Mouse (Mus musculus): ENCODE results near the gene Olfr1385. TPM values are rescaled to one million over a fixed set of nuclear protein-coding genes. Genes with fewer than 3 reads are reported as not detected.
"Not testable (repeated sequence)": the region's sequence is repeated elsewhere in the genome, so short reads cannot be mapped to it uniquely, and the experiment has no call there.

The Olfr1385 gene
- polyA plus RNA-seq (2014; fragmentation: Nextera tagmentation; extraction: Ambion mirVana): not detected in 2 replicates

DNA sequence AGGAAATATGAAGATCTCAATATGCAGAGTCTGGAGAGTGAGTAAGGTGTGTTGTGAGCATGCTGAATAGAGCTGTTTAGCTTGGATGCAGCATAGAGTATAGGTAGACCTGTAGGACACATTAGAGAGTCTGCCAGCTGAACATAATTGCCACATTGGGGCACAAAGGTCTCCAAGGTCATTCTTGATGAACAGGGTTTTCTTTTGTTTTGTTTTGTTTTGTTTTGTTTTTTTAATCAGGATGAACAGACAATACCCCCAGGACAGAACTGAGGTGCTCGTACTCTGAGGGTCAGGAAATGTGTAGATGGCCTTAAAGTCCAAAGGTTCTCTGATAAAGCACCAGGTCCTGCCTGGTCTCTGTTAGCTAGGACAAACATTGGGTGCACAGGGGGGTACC lies at the start of gene Olfr1385:
Gene Olfr1385 (plus strand): TSS at position 301 of the 400 bp plus-strand sequence.
- H3K9ac ChIP-seq (ENCODE audit: low read length); DNase-seq (ENCODE audit: low spot score); H3K36me3 ChIP-seq (ENCODE audit: control insufficient read depth, insufficient read depth, low read length); H3K4me1 ChIP-seq (ENCODE audit: control insufficient read depth, insufficient read depth, low read length); H3K27ac ChIP-seq (ENCODE audit: low read depth, low read length); H3K4me3 ChIP-seq (ENCODE audit: low read depth, low read length); ATAC-seq (ENCODE audit: insufficient read depth, low FRiP score, low TSS enrichment); H3K9me3 ChIP-seq (ENCODE audit: control insufficient read depth, low read length); H3K27me3 ChIP-seq (ENCODE audit: control insufficient read depth, insufficient read depth, low read length); H3K4me2 ChIP-seq (ENCODE audit: low read depth): not testable (repeated sequence)
- 71% methylated on average over 1 of the region's 1 CpGs for WGBS

DNA sequence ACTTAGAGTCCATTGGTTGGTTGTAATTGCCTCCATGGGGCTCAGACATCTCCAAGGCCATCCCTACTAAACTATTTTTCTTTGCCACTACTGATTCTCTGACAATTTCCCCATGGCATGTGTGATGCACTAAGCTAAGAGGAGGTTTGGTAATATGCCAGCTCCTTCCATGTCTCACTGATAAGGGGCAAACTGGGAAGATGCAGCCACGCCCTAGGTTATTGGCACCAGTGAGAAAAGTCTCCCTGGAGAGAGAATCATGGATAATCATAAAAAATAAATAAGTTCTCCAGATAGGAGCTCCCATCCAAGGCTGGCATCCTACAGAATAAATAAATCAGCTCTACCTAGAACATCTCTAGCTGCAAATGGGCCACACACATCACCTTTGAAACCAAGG lies 33.8 kb upstream of the Olfr1385 start, which contains the start of gene Olfr1387:
Gene Olfr1387 (plus strand): TSS at position 301 of the 400 bp plus-strand sequence.
- no peak for ATAC-seq (ENCODE audit: insufficient read depth, low FRiP score, low TSS enrichment)
- H3K4me3 ChIP-seq (ENCODE audit: low read depth, low read length): no peak within 1 kb of the TSS
- 82% methylated on average over 1 of the region's 1 CpGs for WGBS
- no peaks in the 10 kb centered on the region for H3K36me3 ChIP-seq (ENCODE audit: control insufficient read depth, insufficient read depth, low read length)
- no peaks in the 10 kb centered on the region for H3K9me3 ChIP-seq (ENCODE audit: control insufficient read depth, low read length)
- H3K4me2 ChIP-seq (ENCODE audit: low read depth): no peak within 1 kb of the TSS
- H3K27me3 ChIP-seq (ENCODE audit: control insufficient read depth, insufficient read depth, low read length): no peaks in the 10 kb centered on the region
- H3K4me1 ChIP-seq (ENCODE audit: control insufficient read depth, insufficient read depth, low read length): no peaks in the 10 kb centered on the region
- DNase-seq (ENCODE audit: low spot score): no peak
- no peak within 1 kb of the TSS for H3K9ac ChIP-seq (ENCODE audit: low read length)
- no peak within 1 kb of the TSS for H3K27ac ChIP-seq (ENCODE audit: low read depth, low read length)

- H3K9me3 ChIP-seq (ENCODE audit: control insufficient read depth, low read length); H3K4me1 ChIP-seq (ENCODE audit: control insufficient read depth, insufficient read depth, low read length); ATAC-seq (ENCODE audit: insufficient read depth, low FRiP score, low TSS enrichment); H3K4me3 ChIP-seq (ENCODE audit: low read depth, low read length); H3K4me2 ChIP-seq (ENCODE audit: low read depth); H3K27me3 ChIP-seq (ENCODE audit: control insufficient read depth, insufficient read depth, low read length); H3K36me3 ChIP-seq (ENCODE audit: control insufficient read depth, insufficient read depth, low read length); H3K27ac ChIP-seq (ENCODE audit: low read depth, low read length); H3K9ac ChIP-seq (ENCODE audit: low read length); DNase-seq (ENCODE audit: low spot score): not testable (repeated sequence)
- 77% methylated on average over 2 of the region's 3 CpGs for WGBS
Observed at GRCm38 (mm10) chr11:49464746-49465145, 24.1 kb upstream of the Olfr1385 start, which contains the start of gene Olfr1386. TSS of gene Olfr1386 (plus strand) at chr11:49465046.

DNA sequence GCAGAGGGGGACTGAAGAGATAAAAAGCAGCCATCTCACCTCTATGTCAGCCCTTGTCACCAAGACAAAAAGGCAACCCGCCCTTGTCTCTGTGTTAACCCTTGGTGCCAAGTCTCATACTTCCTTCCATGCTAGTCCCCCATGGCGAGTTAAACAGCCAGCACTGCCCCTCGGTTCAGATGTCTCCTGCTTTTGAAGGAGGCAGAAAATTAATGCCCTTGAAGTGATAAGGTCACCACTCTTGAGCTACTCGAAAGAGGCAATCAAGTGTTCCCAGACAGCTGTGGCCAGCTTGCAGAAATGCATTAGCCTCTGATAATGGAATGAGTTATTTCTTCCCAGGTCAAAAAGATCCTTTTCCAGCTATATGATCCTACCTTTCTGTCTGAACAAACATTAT lies 2.9 kb upstream of the Olfr1385 start:
- Histone ChIP-seq H3K27me3 (ENCODE audit: control insufficient read depth, insufficient read depth, low read length) (no peaks in the 10 kb centered on the region), H3K27ac (ENCODE audit: low read depth, low read length) (no peak overlapping the region), H3K36me3 (ENCODE audit: control insufficient read depth, insufficient read depth, low read length) (no peaks in the 10 kb centered on the region), H3K9ac (ENCODE audit: low read length) (no peak overlapping the region), H3K4me1 (ENCODE audit: control insufficient read depth, insufficient read depth, low read length) (no peaks in the 10 kb centered on the region), H3K4me2 (ENCODE audit: low read depth) (no peak overlapping the region), H3K4me3 (ENCODE audit: low read depth, low read length) (no peak overlapping the region), H3K9me3 (ENCODE audit: control insufficient read depth, low read length) (no peaks in the 10 kb centered on the region)
- ATAC-seq (ENCODE audit: insufficient read depth, low FRiP score, low TSS enrichment) (no peak), DNase-seq (ENCODE audit: low spot score) (no peak)
- 41% methylated on average over 4 of the region's 4 CpGs for WGBS

- WGBS: 78% methylated on average over 5 of the region's 5 CpGs
- no peak for DNase-seq (ENCODE audit: low spot score)
- Histone ChIP-seq H3K9me3 (ENCODE audit: control insufficient read depth, low read length) (no peaks in the 10 kb centered on the region), H3K27ac (ENCODE audit: low read depth, low read length) (no peak overlapping the region), H3K9ac (ENCODE audit: low read length) (no peak overlapping the region), H3K4me3 (ENCODE audit: low read depth, low read length) (no peak overlapping the region), H3K4me2 (ENCODE audit: low read depth) (no peak overlapping the region), H3K4me1 (ENCODE audit: control insufficient read depth, insufficient read depth, low read length) (no peaks in the 10 kb centered on the region), H3K27me3 (ENCODE audit: control insufficient read depth, insufficient read depth, low read length) (no peaks in the 10 kb centered on the region), H3K36me3 (ENCODE audit: control insufficient read depth, insufficient read depth, low read length) (no peaks in the 10 kb centered on the region)
- ATAC-seq (ENCODE audit: insufficient read depth, low FRiP score, low TSS enrichment): no peak
Observed at GRCm38 (mm10) chr11:49518086-49518485, 29.2 kb downstream of the Olfr1385 start.

DNA sequence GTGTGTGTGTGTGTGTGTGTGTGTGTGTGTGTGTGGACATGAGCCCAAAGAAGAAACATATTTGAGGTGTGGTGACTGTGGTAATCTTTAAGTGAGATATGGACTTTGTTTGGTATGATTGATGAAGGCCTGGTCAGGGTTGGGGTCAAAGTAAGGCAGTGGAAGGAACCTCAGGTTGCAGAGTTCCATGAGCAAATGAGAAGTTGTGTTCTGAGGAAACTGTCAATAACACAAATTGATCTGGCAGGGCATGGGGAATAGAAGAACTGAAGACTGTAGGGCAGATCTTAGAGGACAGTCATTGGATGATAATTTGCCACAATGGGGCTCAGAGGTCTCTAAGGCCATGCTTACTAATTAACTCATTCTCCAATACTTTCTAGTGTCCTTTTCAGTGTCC lies 30.5 kb downstream of the Olfr1385 start, which contains the start of gene Olfr1383:
Gene Olfr1383 (plus strand): TSS at position 301 of the 400 bp plus-strand sequence.
- Histone ChIP-seq H3K4me2 (ENCODE audit: low read depth) (no peak within 1 kb of the TSS), H3K9ac (ENCODE audit: low read length) (no peak within 1 kb of the TSS), H3K4me1 (ENCODE audit: control insufficient read depth, insufficient read depth, low read length) (no peaks in the 10 kb centered on the region), H3K27me3 (ENCODE audit: control insufficient read depth, insufficient read depth, low read length) (no peaks in the 10 kb centered on the region), H3K36me3 (ENCODE audit: control insufficient read depth, insufficient read depth, low read length) (no peaks in the 10 kb centered on the region), H3K9me3 (ENCODE audit: control insufficient read depth, low read length) (no peaks in the 10 kb centered on the region), H3K27ac (ENCODE audit: low read depth, low read length) (no peak within 1 kb of the TSS), H3K4me3 (ENCODE audit: low read depth, low read length) (no peak within 1 kb of the TSS)
- no peak for DNase-seq (ENCODE audit: low spot score)
- no peak for ATAC-seq (ENCODE audit: insufficient read depth, low FRiP score, low TSS enrichment)

- ATAC-seq (ENCODE audit: insufficient read depth, low FRiP score, low TSS enrichment) (no peak), DNase-seq (ENCODE audit: low spot score) (no peak)
- H3K4me1 ChIP-seq (ENCODE audit: control insufficient read depth, insufficient read depth, low read length): no peaks in the 10 kb centered on the region
- H3K4me3 ChIP-seq (ENCODE audit: low read depth, low read length): no peak within 1 kb of the TSS
- no peak within 1 kb of the TSS for H3K9ac ChIP-seq (ENCODE audit: low read length)
- H3K36me3 ChIP-seq (ENCODE audit: control insufficient read depth, insufficient read depth, low read length): no peaks in the 10 kb centered on the region
- no peaks in the 10 kb centered on the region for H3K9me3 ChIP-seq (ENCODE audit: control insufficient read depth, low read length)
- no peaks in the 10 kb centered on the region for H3K27me3 ChIP-seq (ENCODE audit: control insufficient read depth, insufficient read depth, low read length)
- WGBS: 81% methylated on average over 3 of the region's 3 CpGs
- H3K27ac ChIP-seq (ENCODE audit: low read depth, low read length): no peak within 1 kb of the TSS
- H3K4me2 ChIP-seq (ENCODE audit: low read depth): no peak within 1 kb of the TSS
Observed at GRCm38 (mm10) chr11:49527947-49528346, 39.1 kb downstream of the Olfr1385 start, which contains the start of gene Olfr1382. TSS of gene Olfr1382 (plus strand) at chr11:49528247.

DNA sequence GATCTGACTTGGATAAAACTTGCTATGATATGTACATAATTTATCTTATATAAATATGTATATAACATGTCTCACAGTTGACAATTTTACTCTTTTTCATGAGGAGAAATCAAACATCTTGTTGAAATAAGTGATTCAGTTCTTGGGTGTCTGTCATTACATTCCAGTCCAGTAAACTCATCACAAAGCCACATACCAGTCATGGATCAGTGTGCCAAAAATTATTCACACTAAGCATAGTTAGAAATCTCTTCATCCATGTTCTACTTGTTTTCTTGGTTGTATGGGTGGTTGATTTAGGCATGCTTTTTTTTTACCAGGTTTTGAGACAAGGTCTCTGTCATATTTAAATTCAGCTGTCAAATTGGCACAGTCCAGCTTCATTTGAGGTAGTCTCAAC lies 43.9 kb downstream of the Olfr1385 start:
- ATAC-seq (ENCODE audit: insufficient read depth, low FRiP score, low TSS enrichment) (no peak), DNase-seq (ENCODE audit: low spot score) (no peak)
- Histone ChIP-seq H3K27me3 (ENCODE audit: control insufficient read depth, insufficient read depth, low read length) (no peaks in the 10 kb centered on the region), H3K27ac (ENCODE audit: low read depth, low read length) (no peak overlapping the region), H3K4me3 (ENCODE audit: low read depth, low read length) (no peak overlapping the region), H3K9ac (ENCODE audit: low read length) (no peak overlapping the region), H3K9me3 (ENCODE audit: control insufficient read depth, low read length) (no peaks in the 10 kb centered on the region), H3K4me2 (ENCODE audit: low read depth) (no peak overlapping the region), H3K36me3 (ENCODE audit: control insufficient read depth, insufficient read depth, low read length) (no peaks in the 10 kb centered on the region), H3K4me1 (ENCODE audit: control insufficient read depth, insufficient read depth, low read length) (no peaks in the 10 kb centered on the region)

GRCm38 (mm10) chr11:49536631-49537030 lies 47.8 kb downstream of the Olfr1385 start:
- ATAC-seq (ENCODE audit: insufficient read depth, low FRiP score, low TSS enrichment); H3K27ac ChIP-seq (ENCODE audit: low read depth, low read length); H3K27me3 ChIP-seq (ENCODE audit: control insufficient read depth, insufficient read depth, low read length); H3K9me3 ChIP-seq (ENCODE audit: control insufficient read depth, low read length); H3K4me2 ChIP-seq (ENCODE audit: low read depth); H3K36me3 ChIP-seq (ENCODE audit: control insufficient read depth, insufficient read depth, low read length); H3K4me3 ChIP-seq (ENCODE audit: low read depth, low read length); H3K9ac ChIP-seq (ENCODE audit: low read length); H3K4me1 ChIP-seq (ENCODE audit: control insufficient read depth, insufficient read depth, low read length); DNase-seq (ENCODE audit: low spot score): not testable (repeated sequence)
- WGBS: 93% methylated on average over 2 of the region's 2 CpGs

All from neural tube, embryonic 11.5 days (tissue).